Mouse (Mus musculus) granulocyte monocyte progenitor cell, adult 5-6 weeks (primary cell): Measurements from ENCODE around the gene Tm9sf4. TPM values are rescaled to one million over a fixed set of nuclear protein-coding genes. Genes with fewer than 3 reads are reported as not detected.

Experiments
- ATAC-seq: replicated peaks from 2 replicates; pipeline ENCODE4 v1.8.0; 2016; ENCODE audit warnings: mild to moderate bottlenecking, moderate TSS enrichment, inconsistent platforms; ENCODE audit not compliant: poor library complexity, severe bottlenecking
- total RNA-seq, 2 experiments: library from RNA; stranded (forward) in 1 of 2; stranded (reverse) in 1 of 2; fragments of 200-712, 200-1000 nt in 1 of 2; fragments of >200 nt in 1 of 2; fragmentation: Nextera tagmentation in 1 of 2; gene quantifications; 2 replicates each; pipeline ENCODE4 v1.2.3; 2014 to 2017

Gene Tm9sf4
- total RNA-seq, 2 experiments from 2014 or later, result 54.2 to 91.4 TPM

GRCm38 (mm10) chr2:153208149-153208548 is 47.0 kb downstream of the Tm9sf4 start:
- no peak; the same call in 1 of the 2 replicates for ATAC-seq

GRCm38 (mm10) chr2:153209286-153209685 is 48.2 kb downstream of the Tm9sf4 start:
- ATAC-seq, result no peak

GRCm38 (mm10) chr2:153211451-153211850 is 50.3 kb downstream of the Tm9sf4 start:
- no peak for ATAC-seq

- ATAC-seq, result no peak
These were observed 52.2 kb downstream of the Tm9sf4 start for GRCm38 (mm10) chr2:153213351-153213750.

GRCm38 (mm10) chr2:153214771-153215259 is 53.7 kb downstream of the Tm9sf4 start:
- ATAC-seq, result peak; percentile 89

- ATAC-seq, result peak; percentile 57
These were observed 54.3 kb downstream of the Tm9sf4 start for GRCm38 (mm10) chr2:153215421-153215820.

GRCm38 (mm10) chr2:153217826-153218340 is 56.8 kb downstream of the Tm9sf4 start:
- no peak for ATAC-seq

- ATAC-seq, result no peak
These were observed 57.4 kb downstream of the Tm9sf4 start for GRCm38 (mm10) chr2:153218516-153218915.

- no peak for ATAC-seq
These were observed 60.5 kb downstream of the Tm9sf4 start for GRCm38 (mm10) chr2:153221620-153222019.

- no peak for ATAC-seq
These were observed 61.0 kb downstream of the Tm9sf4 start for GRCm38 (mm10) chr2:153222130-153222529.

GRCm38 (mm10) chr2:153222566-153222965 is 61.5 kb downstream of the Tm9sf4 start:
- ATAC-seq, result no peak

GRCm38 (mm10) chr2:153224946-153225594 is 64.0 kb downstream of the Tm9sf4 start, which contains the start of gene Tspyl3:
Tspyl3 (minus strand) TSS chr2:153225441.
- peak; percentile 86 for ATAC-seq

- ATAC-seq, result no peak
These were observed 64.5 kb downstream of the Tm9sf4 start for GRCm38 (mm10) chr2:153225595-153225953.

- no peak for ATAC-seq
These were observed 66.9 kb downstream of the Tm9sf4 start for GRCm38 (mm10) chr2:153227959-153228358.

GRCm38 (mm10) chr2:153228523-153228922 is 67.4 kb downstream of the Tm9sf4 start:
- ATAC-seq, result no peak

GRCm38 (mm10) chr2:153237193-153237592 is 76.1 kb downstream of the Tm9sf4 start:
- no peak for ATAC-seq

GRCm38 (mm10) chr2:153237891-153238290 is 76.8 kb downstream of the Tm9sf4 start:
- ATAC-seq, result no peak

- ATAC-seq, result no peak
These were observed 77.3 kb downstream of the Tm9sf4 start for GRCm38 (mm10) chr2:153238406-153238805.

GRCm38 (mm10) chr2:153239021-153239859 is 78.1 kb downstream of the Tm9sf4 start:
- ATAC-seq, result peak; percentile 75

GRCm38 (mm10) chr2:153239860-153240480 is 78.9 kb downstream of the Tm9sf4 start:
- ATAC-seq, result no peak
